Mouse (Mus musculus): ENCODE results near the gene Olfr930. TPM values are rescaled to one million over a fixed set of nuclear protein-coding genes. Genes with fewer than 3 reads are reported as not detected.

The Olfr930 gene
- not detected in 2 replicates for polyA plus RNA-seq (2014; fragmentation: Nextera tagmentation; extraction: Ambion mirVana)

- ATAC-seq (ENCODE audit: insufficient number of reproducible peaks, insufficient read depth, low FRiP score, low read depth) = no peak
- Histone ChIP-seq H3K4me3 (ENCODE audit: low read depth, low read length) (no peak within 1 kb of the TSS), H3K27ac (ENCODE audit: low read length) (no peak within 1 kb of the TSS), H3K4me2 (replicated peaks; ENCODE audit: low read depth, low read length) (no peak within 1 kb of the TSS), H3K4me1 (ENCODE audit: control insufficient read depth, insufficient read depth, low read length) (no peaks in the 10 kb centered on the region), H3K27me3 (ENCODE audit: control insufficient read depth, insufficient read depth, low read length) (no peaks in the 10 kb centered on the region), H3K9ac (replicated peaks; ENCODE audit: low read depth, low read length) (no peak within 1 kb of the TSS), H3K9me3 (ENCODE audit: control insufficient read depth, low read depth, low read length) (no peaks in the 10 kb centered on the region), H3K36me3 (ENCODE audit: control insufficient read depth, insufficient read depth, low read length) (no peaks in the 10 kb centered on the region)
Measured at GRCm38 (mm10) chr9:38929509-38929908, at the start of gene Olfr930. Gene Olfr930, plus strand, starts transcription at chr9:38929809.

GRCm38 (mm10) chr9:38953401-38954123 is 24.0 kb downstream of the Olfr930 start:
- H3K27ac ChIP-seq (ENCODE audit: low read length) = no peak overlapping the region
- no peak overlapping the region for H3K4me3 ChIP-seq (ENCODE audit: low read depth, low read length)
- no peaks in the 10 kb centered on the region for H3K9me3 ChIP-seq (ENCODE audit: control insufficient read depth, low read depth, low read length)
- ATAC-seq (ENCODE audit: insufficient number of reproducible peaks, insufficient read depth, low FRiP score, low read depth) = no peak
- no peaks in the 10 kb centered on the region for H3K4me1 ChIP-seq (ENCODE audit: control insufficient read depth, insufficient read depth, low read length)
- no peaks in the 10 kb centered on the region for H3K36me3 ChIP-seq (ENCODE audit: control insufficient read depth, insufficient read depth, low read length)
- H3K4me2 ChIP-seq (replicated peaks; ENCODE audit: low read depth, low read length) = no peak overlapping the region
- WGBS = 41% methylated on average over 7 of the region's 7 CpGs
- H3K9ac ChIP-seq (replicated peaks; ENCODE audit: low read depth, low read length) = no peak overlapping the region
- no peaks in the 10 kb centered on the region for H3K27me3 ChIP-seq (ENCODE audit: control insufficient read depth, insufficient read depth, low read length)

- no peaks in the 10 kb centered on the region for H3K36me3 ChIP-seq (ENCODE audit: control insufficient read depth, insufficient read depth, low read length)
- 72% methylated on average over 4 of the region's 4 CpGs for WGBS
- H3K9ac ChIP-seq (replicated peaks; ENCODE audit: low read depth, low read length) = no peak overlapping the region
- H3K4me3 ChIP-seq (ENCODE audit: low read depth, low read length) = no peak overlapping the region
- no peak overlapping the region for H3K27ac ChIP-seq (ENCODE audit: low read length)
- H3K4me2 ChIP-seq (replicated peaks; ENCODE audit: low read depth, low read length) = no peak overlapping the region
- H3K9me3 ChIP-seq (ENCODE audit: control insufficient read depth, low read depth, low read length) = no peaks in the 10 kb centered on the region
- ATAC-seq (ENCODE audit: insufficient number of reproducible peaks, insufficient read depth, low FRiP score, low read depth) = no peak
- no peaks in the 10 kb centered on the region for H3K4me1 ChIP-seq (ENCODE audit: control insufficient read depth, insufficient read depth, low read length)
- no peaks in the 10 kb centered on the region for H3K27me3 ChIP-seq (ENCODE audit: control insufficient read depth, insufficient read depth, low read length)
Measured at GRCm38 (mm10) chr9:38954124-38954416, 24.5 kb downstream of the Olfr930 start.

- no peak within 1 kb of the TSS for H3K9ac ChIP-seq (replicated peaks; ENCODE audit: low read depth, low read length)
- no peaks in the 10 kb centered on the region for H3K27me3 ChIP-seq (ENCODE audit: control insufficient read depth, insufficient read depth, low read length)
- ATAC-seq (ENCODE audit: insufficient number of reproducible peaks, insufficient read depth, low FRiP score, low read depth) = no peak
- H3K9me3 ChIP-seq (ENCODE audit: control insufficient read depth, low read depth, low read length) = no peaks in the 10 kb centered on the region
- H3K4me3 ChIP-seq (ENCODE audit: low read depth, low read length) = no peak within 1 kb of the TSS
- H3K4me1 ChIP-seq (ENCODE audit: control insufficient read depth, insufficient read depth, low read length) = no peaks in the 10 kb centered on the region
- H3K27ac ChIP-seq (ENCODE audit: low read length) = no peak within 1 kb of the TSS
- 76% methylated on average over 4 of the region's 4 CpGs for WGBS
- H3K4me2 ChIP-seq (replicated peaks; ENCODE audit: low read depth, low read length) = no peak within 1 kb of the TSS
- no peaks in the 10 kb centered on the region for H3K36me3 ChIP-seq (ENCODE audit: control insufficient read depth, insufficient read depth, low read length)
Measured at GRCm38 (mm10) chr9:38972013-38972412, 42.4 kb downstream of the Olfr930 start, which contains the start of gene Olfr933. Gene Olfr933, plus strand, starts transcription at chr9:38972313.

Other genes with a start within 250 kb of the Olfr930 start
- not detected in 2 replicates for gene Olfr919, start 226.1 kb upstream of the Olfr930 start, polyA plus RNA-seq (2014; fragmentation: Nextera tagmentation; extraction: Ambion mirVana)
- gene Vwa5a, start 211.5 kb upstream of the Olfr930 start, polyA plus RNA-seq (2014; fragmentation: Nextera tagmentation; extraction: Ambion mirVana) = 25.4 and 26.3 TPM in 2 replicates
- gene Olfr920, start 177.5 kb upstream of the Olfr930 start, polyA plus RNA-seq (2014; fragmentation: Nextera tagmentation; extraction: Ambion mirVana) = 0.08 and 0.17 TPM in 2 replicates
- gene Olfr921, start 156.7 kb upstream of the Olfr930 start, polyA plus RNA-seq (2014; fragmentation: Nextera tagmentation; extraction: Ambion mirVana) = not detected in 2 replicates
- not detected in 2 replicates for gene Olfr922, start 115.2 kb upstream of the Olfr930 start, polyA plus RNA-seq (2014; fragmentation: Nextera tagmentation; extraction: Ambion mirVana)
- gene Olfr923, start 103.3 kb upstream of the Olfr930 start, polyA plus RNA-seq (2014; fragmentation: Nextera tagmentation; extraction: Ambion mirVana) = not detected in 2 replicates
- gene Olfr924, start 85.4 kb upstream of the Olfr930 start, polyA plus RNA-seq (2014; fragmentation: Nextera tagmentation; extraction: Ambion mirVana) = not detected in 2 replicates
- not detected in 2 replicates for gene Olfr26, start 74.7 kb upstream of the Olfr930 start, polyA plus RNA-seq (2014; fragmentation: Nextera tagmentation; extraction: Ambion mirVana)
- gene Olfr926, start 52.7 kb upstream of the Olfr930 start, polyA plus RNA-seq (2014; fragmentation: Nextera tagmentation; extraction: Ambion mirVana) = not detected in 2 replicates
- gene Olfr933, start 42.5 kb downstream of the Olfr930 start, polyA plus RNA-seq (2014; fragmentation: Nextera tagmentation; extraction: Ambion mirVana) = not detected in 2 replicates
- not detected in 2 replicates for gene Olfr934, start 58.5 kb downstream of the Olfr930 start, polyA plus RNA-seq (2014; fragmentation: Nextera tagmentation; extraction: Ambion mirVana)
- not detected in 2 replicates for gene Olfr935, start 69.9 kb downstream of the Olfr930 start, polyA plus RNA-seq (2014; fragmentation: Nextera tagmentation; extraction: Ambion mirVana)
- not detected in 2 replicates for gene Olfr146, start 93.6 kb downstream of the Olfr930 start, polyA plus RNA-seq (2014; fragmentation: Nextera tagmentation; extraction: Ambion mirVana)
- not detected in 2 replicates for gene Olfr937, start 135.1 kb downstream of the Olfr930 start, polyA plus RNA-seq (2014; fragmentation: Nextera tagmentation; extraction: Ambion mirVana)
- not detected in 2 replicates for gene Olfr938, start 149.1 kb downstream of the Olfr930 start, polyA plus RNA-seq (2014; fragmentation: Nextera tagmentation; extraction: Ambion mirVana)
- not detected in 2 replicates for gene Olfr27, start 198.3 kb downstream of the Olfr930 start, polyA plus RNA-seq (2014; fragmentation: Nextera tagmentation; extraction: Ambion mirVana)
- gene Olfr943, start 236.5 kb downstream of the Olfr930 start, polyA plus RNA-seq (2014; fragmentation: Nextera tagmentation; extraction: Ambion mirVana) = not detected in 2 replicates

All from stomach, embryonic 14.5 days (tissue).